Mouse (Mus musculus): ENCODE data around the gene C1qtnf5. TPM values are rescaled to one million over a fixed set of nuclear protein-coding genes. Genes with fewer than 3 reads are reported as not detected.

Gene C1qtnf5
- polyA plus RNA-seq, 1 experiment: 29.0 TPM

- H3K4me3 ChIP-seq (replicated peaks; ENCODE audit: extremely low read depth, low read depth, low read length): no peak overlapping the region
- WGBS: 43% methylated on average over 11 of the region's 11 CpGs
- DNase-seq: no peak
- TF ChIP-seq CTCF (IDR thresholded peaks at IDR 0.05; ENCODE audit: insufficient read depth, low read length): no peak
- TF ChIP-seq POLR2A (IDR thresholded peaks at IDR 0.05; ENCODE audit: borderline replicate concordance, extremely low read depth, low read depth, low read length): 0 out of 2 replicates have a peak, but pooled peaks have one; percentile 35
- H3K4me1 ChIP-seq (ENCODE audit: control insufficient read depth, insufficient read depth, low read length): peaks cover 2% of the 10 kb centered on the region
Measured at GRCm38 (mm10) chr9:44071914-44072598, 35.0 kb upstream of the C1qtnf5 start.

DNA sequence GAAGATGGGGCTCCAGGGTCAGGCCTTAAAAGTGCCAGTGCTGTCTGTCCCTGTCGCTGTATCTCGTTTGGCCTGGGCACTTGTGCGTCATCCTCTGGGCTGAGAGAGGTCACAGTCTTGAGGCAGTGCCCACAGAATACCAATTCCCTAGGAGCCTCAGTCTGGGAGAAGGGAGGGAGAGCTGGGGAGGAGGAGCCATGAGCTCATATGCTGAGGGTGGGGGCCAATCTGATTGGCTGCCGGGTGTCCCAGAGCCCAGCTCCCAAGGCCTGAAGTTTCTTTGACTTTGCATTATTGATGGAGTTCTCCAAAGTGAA lies 34.5 kb upstream of the C1qtnf5 start:
- no peak for DNase-seq
- Histone ChIP-seq H3K4me3 (replicated peaks; ENCODE audit: extremely low read depth, low read depth, low read length) (no peak overlapping the region), H3K4me1 (ENCODE audit: control insufficient read depth, insufficient read depth, low read length) (no peaks in the 10 kb centered on the region)
- TF ChIP-seq POLR2A (IDR thresholded peaks at IDR 0.05; ENCODE audit: borderline replicate concordance, extremely low read depth, low read depth, low read length) (no peak), CTCF (IDR thresholded peaks at IDR 0.05; ENCODE audit: insufficient read depth, low read length) (no peak)
- WGBS: 41% methylated on average over 4 of the region's 4 CpGs

DNA sequence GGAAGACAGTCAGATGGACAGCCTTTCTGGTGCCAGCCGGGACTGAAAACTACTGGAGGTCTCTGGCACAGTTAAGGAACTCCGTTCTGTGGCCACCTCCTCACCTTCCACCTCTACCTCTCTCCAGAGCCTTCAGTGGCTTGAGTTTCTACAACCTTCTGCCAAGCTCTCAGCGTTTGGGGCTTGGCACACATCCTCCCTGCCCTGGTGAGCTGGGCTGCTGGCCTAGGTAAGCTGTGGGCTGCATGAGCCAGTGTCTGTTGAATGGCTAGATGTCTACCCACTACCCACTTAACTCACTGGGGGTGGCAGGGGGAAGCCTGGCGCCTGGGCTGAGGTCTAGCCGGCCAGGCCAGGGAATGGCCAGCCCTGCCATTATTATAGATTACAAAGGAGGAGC lies 33.9 kb upstream of the C1qtnf5 start:
- no peak for DNase-seq
- H3K4me3 ChIP-seq (replicated peaks; ENCODE audit: extremely low read depth, low read depth, low read length): no peak overlapping the region

DNA sequence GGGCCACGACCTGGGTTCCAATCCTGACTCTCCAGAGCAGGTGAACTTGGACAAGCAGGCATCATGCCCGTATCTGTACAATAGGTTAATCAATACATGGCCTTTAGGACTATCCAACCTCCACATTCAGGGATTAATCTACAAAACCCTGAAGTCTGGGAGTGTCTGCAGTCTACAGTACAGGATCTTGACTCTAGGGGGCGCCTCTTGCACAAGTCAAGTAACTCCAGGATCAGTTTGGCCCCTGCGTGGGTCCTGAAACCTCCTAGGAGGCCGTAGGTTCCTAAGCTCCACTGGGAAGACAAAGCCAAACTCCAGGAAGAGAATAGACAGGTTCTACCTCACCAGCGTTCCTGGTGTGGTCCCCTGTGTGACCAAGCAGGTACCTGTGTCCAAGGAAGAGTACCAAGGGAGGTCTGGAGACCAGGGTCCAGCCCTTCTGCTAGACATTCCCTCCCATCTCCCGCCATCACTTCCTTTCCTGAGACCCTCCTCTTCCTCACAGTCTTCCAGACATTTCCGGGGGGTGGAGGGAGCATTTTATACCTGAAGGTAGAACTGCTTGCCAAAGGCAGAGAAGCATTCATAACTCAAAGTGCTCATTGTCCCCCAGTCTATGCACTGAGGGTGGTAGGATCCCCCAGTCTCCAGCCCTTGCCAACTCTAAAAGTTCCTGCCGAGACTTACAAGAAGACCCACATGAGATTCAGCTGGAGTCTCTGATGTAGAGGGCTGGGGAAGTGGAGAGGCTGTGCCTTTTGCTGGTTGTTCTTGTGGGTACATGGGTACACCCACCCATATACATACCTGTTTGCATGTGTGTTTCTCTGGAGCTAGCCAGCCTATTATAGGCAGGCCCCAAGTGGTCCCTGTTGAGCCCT lies 32.4 kb upstream of the C1qtnf5 start:
- TF ChIP-seq POLR2A (IDR thresholded peaks at IDR 0.05; ENCODE audit: borderline replicate concordance, extremely low read depth, low read depth, low read length) (no peak), CTCF (IDR thresholded peaks at IDR 0.05; ENCODE audit: insufficient read depth, low read length) (0 out of 2 replicates have a peak, but pooled peaks have one; percentile 7)
- peaks cover 4% of the 10 kb centered on the region; the same call in 1 of the 2 replicates for H3K4me1 ChIP-seq (ENCODE audit: control insufficient read depth, insufficient read depth, low read length)
- no peak for DNase-seq
- 68% methylated on average over 9 of the region's 9 CpGs for WGBS
- H3K4me3 ChIP-seq (replicated peaks; ENCODE audit: extremely low read depth, low read depth, low read length): no peak overlapping the region

More for the DNA sequence above, 33.9 kb upstream of the C1qtnf5 start:
- no peak for TF ChIP-seq POLR2A (IDR thresholded peaks at IDR 0.05; ENCODE audit: borderline replicate concordance, extremely low read depth, low read depth, low read length)
- no peak for TF ChIP-seq CTCF (IDR thresholded peaks at IDR 0.05; ENCODE audit: insufficient read depth, low read length)
- WGBS: 69% methylated on average over 5 of the region's 5 CpGs
- H3K4me1 ChIP-seq (ENCODE audit: control insufficient read depth, insufficient read depth, low read length): no peaks in the 10 kb centered on the region

- Histone ChIP-seq H3K4me3 (replicated peaks; ENCODE audit: extremely low read depth, low read depth, low read length) (no peak overlapping the region), H3K4me1 (ENCODE audit: control insufficient read depth, insufficient read depth, low read length) (peaks cover 4% of the 10 kb centered on the region; the same call in 1 of the 2 replicates)
- 80% methylated on average over 24 of the region's 24 CpGs for WGBS
- TF ChIP-seq CTCF (IDR thresholded peaks at IDR 0.05; ENCODE audit: insufficient read depth, low read length) (no peak), POLR2A (IDR thresholded peaks at IDR 0.05; ENCODE audit: borderline replicate concordance, extremely low read depth, low read depth, low read length) (no peak)
- no peak for DNase-seq
Measured at GRCm38 (mm10) chr9:44075276-44075995, 31.6 kb upstream of the C1qtnf5 start.

DNA sequence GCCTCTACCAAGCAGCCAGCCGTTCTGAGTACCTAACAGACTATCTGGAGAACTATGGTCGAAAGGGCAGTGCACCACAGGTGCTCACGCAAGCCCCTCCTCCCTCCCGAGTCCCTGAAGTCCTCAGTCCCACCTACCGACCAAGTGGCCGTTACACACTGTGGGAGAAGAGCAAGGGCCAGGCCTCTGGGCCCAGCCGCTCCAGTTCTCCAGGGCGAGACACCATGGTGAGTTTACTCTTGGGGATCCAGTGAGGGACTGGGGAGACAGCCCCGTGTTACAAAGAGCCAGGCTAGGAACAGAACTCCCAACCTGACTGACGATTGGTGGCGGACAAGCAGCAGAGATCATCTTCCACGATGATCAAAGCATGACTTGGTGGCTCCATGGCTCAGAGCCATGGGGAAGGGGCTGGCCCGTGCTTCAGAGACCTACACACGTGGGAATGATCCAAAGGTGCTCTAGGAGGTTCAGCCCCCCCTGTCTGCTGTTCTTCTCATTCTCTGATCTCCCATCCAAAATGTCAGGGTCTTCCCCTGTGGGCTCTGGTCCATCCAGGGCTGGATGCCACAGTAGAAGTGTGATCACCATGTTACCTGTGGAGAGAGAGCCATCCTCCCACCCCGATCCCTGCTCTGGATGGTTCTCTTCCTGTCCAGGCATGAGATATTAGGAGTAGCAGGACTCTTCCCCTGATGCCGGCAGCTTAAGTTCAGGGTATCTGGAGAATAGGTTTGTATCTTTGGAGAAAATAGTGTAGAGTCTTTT lies 30.9 kb upstream of the C1qtnf5 start:
- TF ChIP-seq CTCF (IDR thresholded peaks at IDR 0.05; ENCODE audit: insufficient read depth, low read length) (no peak), POLR2A (IDR thresholded peaks at IDR 0.05; ENCODE audit: borderline replicate concordance, extremely low read depth, low read depth, low read length) (no peak)
- H3K4me1 ChIP-seq (ENCODE audit: control insufficient read depth, insufficient read depth, low read length): peaks cover 4% of the 10 kb centered on the region; the same call in 1 of the 2 replicates
- H3K4me3 ChIP-seq (replicated peaks; ENCODE audit: extremely low read depth, low read depth, low read length): no peak overlapping the region
- DNase-seq: no peak
- WGBS: 67% methylated on average over 16 of the region's 16 CpGs

DNA sequence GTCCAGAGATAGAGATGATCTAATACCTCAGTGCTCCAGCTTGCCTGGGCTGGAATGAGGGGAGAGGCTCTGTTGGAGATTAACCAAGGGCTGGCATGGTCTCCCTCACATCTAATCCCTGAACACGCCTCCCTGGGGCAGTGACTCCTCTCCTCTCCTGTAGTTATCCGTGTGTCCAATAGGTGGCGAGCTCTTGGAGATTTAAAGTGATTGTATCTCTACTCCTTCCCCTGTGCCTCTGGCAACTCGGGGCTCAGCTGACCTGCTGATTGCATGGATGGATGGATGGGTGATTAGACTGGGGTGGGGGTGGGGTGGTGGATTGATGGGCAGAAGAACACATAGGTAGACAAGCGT lies 30.3 kb upstream of the C1qtnf5 start:
- peak; percentile 46 for TF ChIP-seq CTCF (IDR thresholded peaks at IDR 0.05; ENCODE audit: insufficient read depth, low read length)
- TF ChIP-seq POLR2A (IDR thresholded peaks at IDR 0.05; ENCODE audit: borderline replicate concordance, extremely low read depth, low read depth, low read length): no peak
- WGBS: 23% methylated on average over 5 of the region's 5 CpGs
- DNase-seq: no peak
- H3K4me3 ChIP-seq (replicated peaks; ENCODE audit: extremely low read depth, low read depth, low read length): no peak overlapping the region
- H3K4me1 ChIP-seq (ENCODE audit: control insufficient read depth, insufficient read depth, low read length): peaks cover 4% of the 10 kb centered on the region; the same call in 1 of the 2 replicates

GRCm38 (mm10) chr9:44077266-44077910 lies 29.7 kb upstream of the C1qtnf5 start:
- H3K4me1 ChIP-seq (ENCODE audit: control insufficient read depth, insufficient read depth, low read length): peaks cover 4% of the 10 kb centered on the region; the same call in 1 of the 2 replicates
- no peak overlapping the region for H3K4me3 ChIP-seq (replicated peaks; ENCODE audit: extremely low read depth, low read depth, low read length)
- DNase-seq: no peak
- TF ChIP-seq CTCF (IDR thresholded peaks at IDR 0.05; ENCODE audit: insufficient read depth, low read length) (no peak), POLR2A (IDR thresholded peaks at IDR 0.05; ENCODE audit: borderline replicate concordance, extremely low read depth, low read depth, low read length) (no peak)
- 79% methylated on average over 11 of the region's 11 CpGs for WGBS
